Mouse (Mus musculus) kidney, embryonic 14.5 days (tissue): ENCODE measurements around the gene Spi1. TPM values are rescaled to one million over a fixed set of nuclear protein-coding genes. Genes with fewer than 3 reads are reported as not detected.

Experiments used
- ATAC-seq: fragments of 200-750 bp; cut with Nextera tagmentation; 2 replicates; pipeline ENCODE4 v1.8.0; 2017; ENCODE audit warnings: moderate number of reproducible peaks, mild to moderate bottlenecking, moderate TSS enrichment, moderate library complexity; ENCODE audit not compliant: low FRiP score, low TSS enrichment
- H3K27ac ChIP-seq: fragments of 300-500 bp; sonication (generic); 2 replicates; pipeline ENCODE4 v1.5.1; 2014; ENCODE audit warnings: low read depth, mild to moderate bottlenecking, low read length, moderate library complexity, mixed read lengths
- H3K27me3 ChIP-seq: fragments of 300-500 bp; sonication (generic); 2 replicates; pipeline ENCODE4 v1.6.1; 2014; ENCODE audit warnings: mild to moderate bottlenecking, low read length; ENCODE audit not compliant: control insufficient read depth, insufficient read depth
- H3K36me3 ChIP-seq: fragments of 300-500 bp; sonication (generic); 2 replicates; pipeline ENCODE4 v1.6.1; 2014; ENCODE audit warnings: low read length, mixed read lengths; ENCODE audit not compliant: control insufficient read depth, insufficient read depth
- H3K4me1 ChIP-seq: fragments of 300-500 bp; sonication (generic); 2 replicates; pipeline ENCODE4 v1.6.1; 2014; ENCODE audit warnings: low read length, mixed read lengths; ENCODE audit not compliant: control insufficient read depth, insufficient read depth
- H3K4me2 ChIP-seq: fragments of 300-500 bp; sonication (generic); replicated peaks from 2 replicates; pipeline ENCODE4 v1.6.1; 2014; ENCODE audit warnings: low read depth, mild to moderate bottlenecking, low read length
- H3K4me3 ChIP-seq: fragments of 300-500 bp; sonication (generic); 2 replicates; pipeline ENCODE4 v1.5.1; 2014; ENCODE audit warnings: mild to moderate bottlenecking, low read length
- H3K9ac ChIP-seq: fragments of 300-500 bp; sonication (generic); 2 replicates; pipeline ENCODE4 v1.6.1; 2014; ENCODE audit warnings: low read depth, mild to moderate bottlenecking, low read length, moderate library complexity
- H3K9me3 ChIP-seq: fragments of 300-500 bp; sonication (generic); 2 replicates; pipeline ENCODE4 v1.6.1; 2016; ENCODE audit warnings: low read length; ENCODE audit not compliant: control insufficient read depth
- WGBS: fragments of 180-500 bp; shearing (Covaris S2); extraction: QIAGEN DNeasy Blood & Tissue Kit; methylation state at CpG from one replicate; pipeline ENCODE4 v1.1.7; 2014; 5-methylcytosine and 5-hydroxymethylcytosine counted together
- polyA plus RNA-seq: library from polyadenylated mRNA; unstranded; fragments of >200 nt; fragmentation: Nextera tagmentation; extraction: Ambion mirVana; gene quantifications from 2 replicates; pipeline ENCODE4 v1.2.1, GENCODE M21; 2014

The Spi1 gene
- polyA plus RNA-seq, 1 experiment from 2014 or later = 2.2 TPM

- Histone ChIP-seq H3K27ac (no peak overlapping the region), H3K4me1 (no peaks in the 10 kb centered on the region), H3K9me3 (no peaks in the 10 kb centered on the region), H3K27me3 (no peaks in the 10 kb centered on the region), H3K9ac (peak overlapping the region; percentile 53), H3K4me3 (peak overlapping the region; percentile 34), H3K4me2 (peak overlapping the region; percentile 60), H3K36me3 (no peaks in the 10 kb centered on the region)
- 13% methylated on average over 42 of the region's 42 CpGs for WGBS
- peak; percentile 81 for ATAC-seq
Measured at GRCm38 (mm10) chr2:91114781-91115577, 32.8 kb downstream of the Spi1 start.

- Histone ChIP-seq H3K9me3 (no peaks in the 10 kb centered on the region), H3K9ac (peak overlapping the region; percentile 53), H3K4me3 (peak overlapping the region; percentile 34), H3K4me2 (peak overlapping the region; percentile 60), H3K27ac (no peak overlapping the region), H3K4me1 (no peaks in the 10 kb centered on the region), H3K36me3 (no peaks in the 10 kb centered on the region), H3K27me3 (no peaks in the 10 kb centered on the region)
- WGBS = 38% methylated on average over 12 of the region's 12 CpGs
- ATAC-seq = no peak
Measured at GRCm38 (mm10) chr2:91115578-91115970, 33.4 kb downstream of the Spi1 start.

DNA sequence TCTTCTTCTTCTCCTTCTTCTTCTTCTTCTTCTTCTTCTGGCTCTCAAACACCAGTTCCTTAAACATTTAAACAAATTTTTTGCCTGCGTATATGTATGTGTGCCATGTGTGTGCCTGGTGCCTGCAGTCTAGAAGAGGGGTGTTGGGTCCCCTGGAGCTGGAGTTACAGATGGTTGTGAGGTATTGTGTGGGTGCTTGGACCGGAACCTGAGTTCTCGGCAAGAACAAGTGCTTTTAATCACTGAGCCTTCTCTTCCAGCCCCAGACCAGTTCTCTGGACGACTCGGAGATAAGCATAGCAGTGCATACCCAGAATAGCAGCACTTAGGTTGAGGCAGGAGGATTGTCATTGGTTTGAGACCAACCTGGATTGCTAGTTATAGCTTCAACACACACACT lies 34.7 kb downstream of the Spi1 start:
- ATAC-seq = no peak

DNA sequence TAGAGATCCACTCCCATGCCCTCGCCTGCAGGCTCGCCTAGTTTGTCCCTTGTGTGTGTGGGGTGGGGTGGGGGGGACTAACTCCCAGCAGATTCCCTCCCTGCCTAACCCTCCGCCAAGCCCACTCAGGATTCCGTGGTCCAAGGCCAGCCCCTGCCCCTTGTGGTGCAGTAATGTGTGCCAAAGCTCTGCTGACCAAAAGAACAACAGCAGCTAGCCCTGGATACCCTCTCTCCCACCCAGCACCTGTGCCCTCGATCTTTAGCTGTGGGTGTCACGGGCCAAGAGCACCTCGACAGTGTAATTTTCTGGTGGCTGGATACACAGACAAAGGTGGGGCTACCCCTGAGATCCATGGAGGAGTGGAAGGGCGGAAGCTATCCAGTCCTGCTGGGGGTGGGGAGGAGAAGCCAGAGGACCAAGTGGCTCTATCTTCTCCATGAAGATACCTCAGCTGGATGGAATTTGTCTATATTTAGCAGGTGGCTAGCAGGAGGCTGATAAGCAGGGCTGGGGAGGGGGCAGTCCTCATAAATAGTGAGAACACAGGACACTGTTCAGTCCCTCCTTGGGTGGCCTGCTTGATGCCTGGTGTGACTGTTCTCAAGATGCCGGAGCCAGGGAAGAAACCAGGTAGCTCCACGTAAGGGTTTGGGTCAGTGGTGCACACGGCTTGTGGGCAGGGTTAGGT lies 35.5 kb downstream of the Spi1 start, which contains the start of gene Mybpc3:
TSS of gene Mybpc3 (plus strand) at position 560 of the 691 bp plus-strand sequence.
- H3K4me3 ChIP-seq = no peak within 1 kb of the TSS
- H3K27me3 ChIP-seq = no peaks in the 10 kb centered on the region
- H3K4me2 ChIP-seq = no peak within 1 kb of the TSS
- H3K27ac ChIP-seq = no peak within 1 kb of the TSS
- H3K4me1 ChIP-seq = no peaks in the 10 kb centered on the region
- ATAC-seq = no peak
- no peak within 1 kb of the TSS for H3K9ac ChIP-seq
- H3K9me3 ChIP-seq = no peaks in the 10 kb centered on the region
- H3K36me3 ChIP-seq = no peaks in the 10 kb centered on the region
- WGBS = 84% methylated on average over 11 of the region's 11 CpGs

More for the DNA sequence above, 34.7 kb downstream of the Spi1 start:
- Histone ChIP-seq H3K27ac (no peak overlapping the region), H3K4me1 (no peaks in the 10 kb centered on the region), H3K27me3 (no peaks in the 10 kb centered on the region), H3K9me3 (no peaks in the 10 kb centered on the region), H3K36me3 (no peaks in the 10 kb centered on the region), H3K4me2 (no peak overlapping the region), H3K4me3 (no peak overlapping the region), H3K9ac (no peak overlapping the region)
- 74% methylated on average over 5 of the region's 5 CpGs for WGBS

GRCm38 (mm10) chr2:91118647-91119046 lies 36.5 kb downstream of the Spi1 start:
- H3K27me3 ChIP-seq = no peaks in the 10 kb centered on the region
- no peak for ATAC-seq
- no peaks in the 10 kb centered on the region for H3K9me3 ChIP-seq
- H3K4me2 ChIP-seq = no peak overlapping the region
- no peak overlapping the region for H3K27ac ChIP-seq
- WGBS = 29% methylated on average over 1 of the region's 1 CpGs
- H3K4me1 ChIP-seq = no peaks in the 10 kb centered on the region
- no peak overlapping the region for H3K9ac ChIP-seq
- H3K4me3 ChIP-seq = no peak overlapping the region
- H3K36me3 ChIP-seq = no peaks in the 10 kb centered on the region

DNA sequence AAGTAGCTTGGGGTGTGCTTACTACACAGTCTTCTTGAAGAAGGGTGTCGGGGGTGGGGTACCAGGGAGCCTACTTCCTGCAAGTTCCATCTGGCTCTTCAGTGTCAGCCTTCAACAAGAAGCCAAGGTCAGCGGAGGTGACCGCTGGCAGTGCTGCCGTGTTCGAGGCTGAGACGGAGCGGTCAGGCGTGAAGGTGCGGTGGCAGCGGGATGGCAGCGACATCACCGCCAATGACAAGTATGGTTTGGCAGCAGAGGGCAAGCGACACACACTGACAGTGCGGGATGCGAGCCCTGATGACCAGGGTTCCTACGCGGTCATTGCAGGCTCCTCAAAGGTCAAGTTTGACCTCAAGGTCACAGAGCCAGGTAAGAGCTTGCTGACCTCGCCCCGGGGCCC lies 36.9 kb downstream of the Spi1 start:
- no peak overlapping the region for H3K4me2 ChIP-seq
- no peaks in the 10 kb centered on the region for H3K9me3 ChIP-seq
- no peaks in the 10 kb centered on the region for H3K27me3 ChIP-seq
- no peaks in the 10 kb centered on the region for H3K36me3 ChIP-seq
- WGBS = 79% methylated on average over 19 of the region's 19 CpGs
- no peak overlapping the region for H3K27ac ChIP-seq
- no peak overlapping the region for H3K4me3 ChIP-seq
- no peak overlapping the region for H3K9ac ChIP-seq
- no peak for ATAC-seq
- H3K4me1 ChIP-seq = no peaks in the 10 kb centered on the region

GRCm38 (mm10) chr2:91119551-91119950 lies 37.4 kb downstream of the Spi1 start:
- Histone ChIP-seq H3K27ac (no peak overlapping the region), H3K4me3 (no peak overlapping the region), H3K36me3 (no peaks in the 10 kb centered on the region), H3K27me3 (no peaks in the 10 kb centered on the region), H3K9ac (no peak overlapping the region), H3K4me2 (no peak overlapping the region), H3K9me3 (no peaks in the 10 kb centered on the region), H3K4me1 (no peaks in the 10 kb centered on the region)
- 85% methylated on average over 6 of the region's 6 CpGs for WGBS
- no peak for ATAC-seq

- H3K4me3 ChIP-seq = no peak overlapping the region
- H3K4me1 ChIP-seq = no peaks in the 10 kb centered on the region
- 74% methylated on average over 6 of the region's 6 CpGs for WGBS
- no peaks in the 10 kb centered on the region for H3K27me3 ChIP-seq
- no peak overlapping the region for H3K9ac ChIP-seq
- H3K9me3 ChIP-seq = no peaks in the 10 kb centered on the region
- no peak for ATAC-seq
- no peak overlapping the region for H3K27ac ChIP-seq
- H3K4me2 ChIP-seq = no peak overlapping the region
- no peaks in the 10 kb centered on the region for H3K36me3 ChIP-seq
Measured at GRCm38 (mm10) chr2:91120261-91120671, 38.1 kb downstream of the Spi1 start.

DNA sequence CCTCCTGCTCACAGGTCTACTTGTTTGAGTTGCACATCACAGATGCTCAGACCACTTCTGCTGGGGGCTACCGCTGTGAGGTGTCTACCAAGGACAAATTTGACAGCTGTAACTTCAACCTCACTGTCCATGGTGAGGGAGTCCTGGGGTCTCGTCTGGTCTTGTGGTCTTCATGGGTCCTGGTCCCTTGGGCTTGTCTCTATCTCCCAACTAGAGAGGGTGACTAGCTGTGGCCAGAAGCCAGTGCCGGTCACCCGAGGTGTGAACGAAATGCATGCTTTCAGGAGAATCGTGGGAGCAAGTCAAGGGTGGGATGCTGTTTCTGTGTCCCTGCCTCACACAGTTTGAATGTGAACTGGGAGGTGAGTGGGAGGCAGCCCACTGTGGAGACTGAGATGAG lies 38.8 kb downstream of the Spi1 start:
- 68% methylated on average over 6 of the region's 6 CpGs for WGBS
- H3K4me2 ChIP-seq = no peak overlapping the region
- H3K4me1 ChIP-seq = no peaks in the 10 kb centered on the region
- no peak overlapping the region for H3K4me3 ChIP-seq
- no peaks in the 10 kb centered on the region for H3K36me3 ChIP-seq
- H3K9me3 ChIP-seq = no peaks in the 10 kb centered on the region
- no peak for ATAC-seq
- no peak overlapping the region for H3K27ac ChIP-seq
- no peaks in the 10 kb centered on the region for H3K27me3 ChIP-seq
- H3K9ac ChIP-seq = no peak overlapping the region
